Mouse (Mus musculus): ENCODE measurements at regions not wholly inside any gene's neighbourhood (a gene's known extent, or its start where the extent isn't known, plus 50 kb on each side); places are given as distances from the start of the nearest gene placed in this dataset.
A peak's percentile ranks its signal among the peaks of the same experiment; 100 is the strongest.

DNA sequence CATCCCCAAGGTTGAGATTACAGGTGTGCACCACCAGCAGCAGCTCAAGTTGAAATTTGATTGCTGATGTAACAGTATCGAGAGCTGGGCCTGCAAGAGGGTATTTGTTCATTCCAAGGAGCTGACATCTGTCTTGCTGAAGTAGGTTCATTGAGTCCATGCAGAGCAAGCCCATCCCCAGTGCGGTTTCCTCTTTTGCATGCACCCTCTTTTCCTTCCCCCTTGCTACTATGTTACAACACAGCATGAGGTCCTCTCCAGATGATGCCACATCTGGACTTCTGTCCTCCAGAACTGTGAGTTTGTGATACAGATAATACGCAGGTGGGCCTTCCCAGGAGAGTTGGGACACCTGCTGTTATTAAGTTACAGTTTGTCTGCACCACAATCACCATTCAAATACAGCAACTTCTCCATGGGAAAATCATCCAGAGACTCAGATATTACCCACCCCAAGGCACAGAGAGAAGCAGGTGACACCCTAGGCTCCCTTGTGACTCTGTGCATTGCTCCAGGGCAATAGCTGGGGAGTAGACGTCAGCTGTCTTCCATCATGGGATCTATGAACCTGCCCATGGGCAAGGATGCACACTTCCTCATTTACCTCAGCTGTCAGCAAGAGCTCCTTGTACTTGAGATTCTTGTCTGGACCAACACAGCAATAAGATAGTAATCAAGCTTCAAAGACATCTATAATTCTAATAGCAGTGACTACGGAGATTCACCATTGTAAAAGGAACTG is 137.8 kb downstream of the Ets2 start:
- DNase-seq: no peak

DNA sequence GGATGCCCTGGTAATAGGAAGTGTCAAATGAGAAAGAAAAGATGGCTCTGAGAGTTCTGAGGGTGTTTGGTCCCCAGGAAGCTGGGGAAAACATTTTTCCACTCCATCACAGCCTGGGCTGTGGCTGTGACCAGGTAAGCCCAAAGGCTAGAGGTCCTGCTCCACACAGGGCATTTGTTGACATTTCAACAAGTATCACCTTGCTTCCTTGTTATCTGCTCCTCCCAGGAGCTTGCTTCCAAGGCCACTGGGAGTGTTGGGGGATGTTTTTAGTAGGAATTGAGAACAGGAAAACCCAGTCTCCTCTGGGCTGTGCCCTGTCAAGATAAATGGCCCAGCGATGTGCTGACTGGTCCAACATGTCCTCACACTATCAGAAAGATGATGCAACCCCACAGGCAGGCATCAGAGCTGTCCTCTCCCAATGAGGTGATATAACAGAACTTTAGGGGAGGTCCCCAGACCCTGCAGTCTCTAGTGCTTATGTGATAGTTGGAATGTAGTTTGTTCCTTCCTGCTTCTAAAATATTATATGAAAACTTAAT is 137.1 kb downstream of the Ets2 start:
- no peak for DNase-seq

DNA sequence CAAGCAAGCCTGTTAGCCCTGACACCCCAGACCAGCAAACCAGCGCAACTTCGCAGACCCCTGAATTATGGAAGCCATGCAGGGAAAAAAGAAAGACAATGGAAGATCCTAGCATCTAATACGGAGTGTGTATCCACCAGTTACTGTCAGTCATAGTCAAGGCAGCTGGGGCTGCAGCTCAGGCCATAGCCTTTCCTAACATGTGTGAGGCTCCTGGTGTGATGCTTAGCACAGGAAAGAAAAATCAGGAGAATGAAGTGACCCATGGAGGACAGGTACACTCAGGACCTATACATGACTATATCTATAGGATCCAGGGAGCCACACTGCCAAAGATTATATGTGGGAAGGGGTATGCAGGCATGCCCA is 136.6 kb downstream of the Ets2 start:
- DNase-seq: no peak

DNA sequence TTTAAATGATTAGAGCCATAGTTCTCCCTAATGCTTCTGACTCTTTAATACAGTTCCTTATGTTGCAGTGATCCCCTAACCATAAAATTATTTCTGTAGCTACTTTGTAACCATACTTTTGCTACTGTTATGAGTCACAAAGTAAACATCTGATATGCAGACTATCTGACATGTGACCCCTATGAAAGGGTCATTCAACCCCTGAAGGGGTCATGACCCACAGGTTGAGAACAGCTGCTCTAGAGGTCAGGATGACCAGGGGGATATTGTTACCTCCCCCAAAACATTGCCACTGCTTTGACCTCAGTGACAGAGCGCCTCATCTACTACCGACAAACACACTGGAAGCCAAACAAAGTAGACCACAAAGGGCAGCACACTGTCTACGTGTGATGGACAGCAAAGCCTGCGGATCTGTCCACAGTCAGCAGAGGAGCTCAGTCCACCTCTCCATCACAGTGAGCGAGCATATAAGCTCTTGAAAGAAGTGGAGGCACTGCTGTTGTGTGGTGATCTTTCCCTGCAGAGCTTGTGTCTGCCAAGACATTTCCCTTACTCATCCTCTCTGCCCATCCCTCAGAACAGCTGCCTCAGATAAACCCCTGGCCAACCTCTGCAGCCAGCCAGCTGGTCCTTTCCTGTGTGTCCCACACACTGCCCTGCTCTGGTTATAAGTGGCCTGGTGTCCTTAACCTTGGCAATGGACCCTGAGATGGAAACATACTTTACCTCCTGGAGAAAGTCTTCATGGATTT is 136.0 kb downstream of the Ets2 start:
- DNase-seq: no peak

DNA sequence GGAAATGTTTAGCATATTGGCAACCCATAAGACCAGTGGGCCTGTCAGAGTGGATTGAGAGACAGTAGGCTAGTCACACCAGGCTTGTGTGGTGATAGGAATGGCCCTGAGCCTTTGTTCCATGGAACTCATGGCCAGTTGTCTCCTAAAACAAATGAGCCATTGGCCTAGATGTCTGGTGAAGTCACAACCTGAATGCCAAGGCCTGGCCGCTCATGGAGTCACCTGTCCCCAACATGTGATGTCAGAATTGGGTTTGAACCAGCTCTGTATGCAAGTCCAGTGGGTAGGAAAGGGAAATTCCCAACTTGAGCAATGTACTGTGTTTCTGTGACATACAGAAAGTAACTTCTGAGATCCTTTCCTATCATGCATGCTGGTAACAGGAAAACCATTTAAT is 134.1 kb downstream of the Ets2 start:
- no peak for DNase-seq

DNA sequence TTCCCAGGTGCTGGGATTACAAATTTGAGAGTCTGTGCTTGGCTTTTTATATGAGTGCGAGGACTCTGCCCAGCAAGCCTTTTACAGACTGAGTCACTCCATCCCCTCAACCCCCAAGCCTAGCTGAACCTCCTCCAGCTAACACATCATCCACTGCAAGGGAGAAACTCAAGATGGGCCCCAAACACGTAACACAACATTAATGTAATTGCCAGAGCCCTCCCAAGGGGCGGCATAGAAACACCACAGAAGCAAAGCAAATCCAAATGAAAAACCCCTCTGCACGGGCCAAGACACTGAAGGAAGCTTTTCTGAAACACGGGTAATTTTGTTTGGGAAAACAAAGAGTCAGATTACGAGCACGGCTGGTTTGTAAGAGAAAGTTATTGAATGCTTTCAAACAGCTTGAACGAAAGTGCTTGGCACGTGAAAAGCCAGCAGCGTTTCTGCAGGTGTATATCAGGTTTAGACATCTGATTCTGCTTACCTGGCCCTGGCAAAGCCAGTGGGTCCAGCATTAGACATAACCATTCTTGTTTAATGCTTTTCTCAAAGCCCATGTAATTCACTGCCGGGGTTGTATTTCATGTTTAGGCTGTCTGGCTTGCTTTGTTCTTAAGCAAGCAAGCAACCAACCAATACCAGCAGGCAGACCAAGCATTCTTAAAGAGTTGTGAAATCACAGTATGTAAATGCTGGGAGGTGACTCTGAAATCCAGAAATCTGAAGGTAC is 132.8 kb downstream of the Ets2 start:
- DNase-seq: no peak

DNA sequence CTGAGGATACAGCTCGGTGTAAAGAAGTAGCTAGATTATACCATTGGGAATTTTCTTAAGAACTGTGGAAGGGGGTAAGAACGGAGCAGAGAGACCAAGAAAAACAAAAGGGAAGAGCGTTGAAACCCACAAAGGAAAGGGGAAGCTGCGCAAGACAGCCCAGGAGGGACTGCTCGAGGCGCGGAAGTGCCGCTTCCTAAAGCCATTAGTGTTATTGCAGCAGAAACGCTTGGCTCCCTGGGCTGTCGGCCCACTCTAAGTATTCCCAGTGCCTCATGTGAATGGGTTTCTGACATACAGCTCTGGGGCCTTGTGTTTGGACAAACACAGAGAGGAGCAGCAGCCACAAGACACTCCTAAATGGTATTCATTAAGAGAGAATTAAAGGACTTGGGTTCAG is 131.6 kb downstream of the Ets2 start:
- no peak for DNase-seq

DNA sequence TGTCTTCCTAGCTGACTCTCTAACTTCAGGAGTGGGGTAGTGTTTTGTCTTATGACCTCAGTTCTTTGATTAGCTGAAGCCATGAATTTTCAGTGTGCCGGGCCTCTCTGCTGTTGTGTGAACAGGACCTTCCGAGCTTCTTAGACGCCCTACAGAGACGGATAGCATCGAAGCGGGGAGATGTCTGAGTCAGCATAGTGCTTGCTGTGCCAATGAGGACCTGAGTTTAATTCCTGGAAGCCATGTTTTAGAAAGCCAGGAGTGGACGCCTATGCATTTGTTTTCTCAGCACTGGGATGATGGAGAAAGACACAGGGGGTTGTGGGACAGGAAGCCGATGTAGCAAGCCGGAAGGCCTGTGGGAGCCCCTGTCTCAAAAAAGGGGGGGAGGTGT is 130.5 kb downstream of the Ets2 start:
- DNase-seq: no peak

DNA sequence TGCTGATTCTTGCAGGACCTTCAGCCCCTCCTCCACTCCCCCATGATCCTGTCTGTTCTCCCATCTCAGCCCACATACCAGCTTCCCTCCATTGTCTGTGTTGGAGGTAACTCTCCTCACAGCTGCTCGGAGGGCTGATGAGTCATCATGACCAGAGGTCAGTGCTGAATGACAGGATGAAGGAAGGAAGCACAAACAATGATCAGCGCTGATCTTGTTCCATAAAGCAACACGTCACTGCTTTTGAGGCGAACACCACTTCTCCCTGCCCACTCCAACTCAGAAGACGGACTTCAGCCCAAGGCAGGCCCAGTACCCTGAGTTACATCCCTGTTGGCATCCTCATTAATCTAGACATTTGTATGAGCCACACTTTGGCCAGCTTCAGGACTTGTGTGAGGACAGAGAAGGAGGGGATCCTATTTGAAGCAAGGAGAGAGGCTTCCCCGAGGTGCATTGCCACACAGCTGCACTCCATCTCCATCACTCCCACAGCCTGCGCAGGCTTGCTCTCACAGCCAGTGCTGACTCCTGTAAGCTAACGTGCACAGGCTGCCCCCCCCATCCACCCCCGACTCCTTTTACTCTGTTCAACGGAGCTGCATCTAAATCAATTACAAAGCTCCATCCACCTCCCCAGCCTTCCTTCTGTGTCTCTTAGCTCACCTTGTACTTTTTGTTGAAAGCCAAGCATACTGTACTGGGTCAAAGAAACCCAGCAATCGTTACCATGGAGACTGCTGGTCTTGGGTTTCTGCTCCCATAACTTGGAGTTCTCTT is 129.9 kb downstream of the Ets2 start:
- peak; percentile 46 for DNase-seq

DNA sequence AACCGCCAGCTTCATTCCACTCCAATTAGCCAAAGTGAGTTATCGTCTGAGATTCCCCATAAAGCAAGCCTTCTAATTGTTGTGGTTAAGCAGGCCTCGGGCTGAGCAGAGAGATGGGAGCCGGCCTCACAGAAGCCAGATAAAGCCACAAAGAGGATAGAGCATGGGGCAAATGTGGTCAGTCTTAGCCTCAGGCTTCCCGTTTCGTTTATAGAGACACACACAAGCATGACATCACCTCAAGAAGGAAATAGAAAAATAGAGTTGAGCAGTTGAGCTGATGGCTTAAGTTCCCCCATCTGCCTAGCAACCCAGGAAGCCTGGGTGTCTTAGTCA is 125.5 kb downstream of the Ets2 start:
- no peak for DNase-seq

DNA sequence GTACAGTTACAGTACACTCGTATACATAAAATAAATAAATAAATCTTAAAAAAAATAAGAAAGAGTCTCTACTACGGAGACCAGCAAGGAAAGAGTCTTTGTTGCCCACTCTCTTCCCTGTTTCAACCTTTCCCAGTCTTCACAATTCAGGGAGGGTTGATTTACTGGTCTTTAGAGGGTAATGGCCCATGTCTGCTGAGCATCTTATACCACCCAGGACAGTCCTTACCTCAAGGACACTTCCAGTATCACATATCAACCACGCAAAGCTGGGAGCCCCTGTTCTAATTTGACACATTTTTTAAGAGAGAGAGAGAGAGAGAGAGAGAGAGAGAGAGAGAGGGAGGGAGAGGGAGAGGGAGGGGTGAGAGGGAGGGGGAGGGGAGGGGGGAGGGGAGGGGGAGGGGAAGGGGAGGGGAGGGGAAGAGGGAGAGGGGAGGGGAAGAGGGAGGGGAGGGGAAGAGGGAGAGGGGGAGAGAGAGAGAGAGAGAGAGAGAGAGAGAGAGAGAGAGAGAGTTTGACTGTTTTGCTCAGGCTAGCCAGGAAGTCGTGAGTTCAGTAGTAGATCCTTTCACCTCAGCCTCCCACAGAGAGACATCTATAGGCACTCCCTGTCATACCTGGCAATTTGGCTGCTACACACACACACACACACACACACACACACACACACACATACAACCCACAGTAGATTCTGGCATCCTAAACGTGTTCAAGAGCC is 125.0 kb downstream of the Ets2 start:
- no peak for DNase-seq

DNA sequence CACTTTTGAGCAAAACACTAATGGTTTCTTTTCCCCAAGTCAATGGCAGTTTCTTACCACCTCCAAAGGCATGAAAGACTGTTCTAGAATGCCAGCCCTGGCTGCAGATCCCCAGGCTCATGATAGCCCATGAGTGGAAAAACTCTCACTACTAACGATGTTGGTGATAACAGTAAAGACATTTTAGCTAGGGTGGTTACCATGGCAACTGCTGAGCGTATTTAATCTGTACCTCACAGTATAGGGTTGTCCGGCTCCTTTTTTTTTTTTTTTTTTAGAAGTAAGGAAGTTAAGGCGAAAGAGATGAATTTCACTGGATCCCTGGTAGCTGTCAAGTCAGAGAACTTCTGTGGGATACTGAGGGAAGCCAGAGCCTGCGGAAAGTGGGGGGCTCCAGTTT is 123.8 kb downstream of the Ets2 start:
- DNase-seq: no peak

DNA sequence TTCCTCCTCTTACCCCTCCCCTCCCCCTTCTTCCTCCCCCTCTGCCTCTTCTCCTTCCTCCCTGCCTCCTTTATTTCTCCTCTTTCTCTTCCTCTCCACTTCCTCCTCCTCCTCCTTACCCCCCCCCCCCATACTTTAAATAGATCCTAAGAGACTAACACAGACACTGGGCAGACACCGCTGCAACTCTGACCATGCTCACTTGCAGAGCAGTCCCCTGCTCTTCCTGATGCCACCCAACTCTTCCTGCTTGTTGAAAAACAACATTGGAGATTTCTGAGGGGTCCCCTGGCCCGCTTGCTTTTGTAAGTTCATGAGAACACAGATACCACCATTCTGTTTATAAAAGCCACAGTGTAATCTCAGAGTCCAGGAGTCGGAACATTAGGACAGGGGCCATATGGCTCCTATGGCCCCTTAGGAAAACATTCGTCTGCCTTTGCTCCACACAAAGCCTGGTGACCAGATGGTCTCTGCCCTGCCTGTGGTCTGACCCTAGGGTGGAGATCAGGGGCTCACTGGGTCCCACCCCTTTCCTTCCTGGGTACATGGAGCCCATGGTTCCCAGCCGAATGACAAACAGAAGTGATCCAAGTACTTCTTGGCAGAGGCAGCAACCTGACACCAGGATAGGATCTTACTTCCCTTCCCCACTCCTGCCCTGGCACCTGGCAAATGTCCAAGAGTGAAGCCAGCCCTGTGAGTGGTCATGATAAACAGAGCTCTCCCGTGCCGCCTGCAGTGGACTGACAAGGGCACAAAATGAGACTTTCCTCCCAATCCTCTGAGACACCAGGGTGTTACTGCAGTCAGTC is 123.1 kb downstream of the Ets2 start:
- DNase-seq: peak; percentile 51

DNA sequence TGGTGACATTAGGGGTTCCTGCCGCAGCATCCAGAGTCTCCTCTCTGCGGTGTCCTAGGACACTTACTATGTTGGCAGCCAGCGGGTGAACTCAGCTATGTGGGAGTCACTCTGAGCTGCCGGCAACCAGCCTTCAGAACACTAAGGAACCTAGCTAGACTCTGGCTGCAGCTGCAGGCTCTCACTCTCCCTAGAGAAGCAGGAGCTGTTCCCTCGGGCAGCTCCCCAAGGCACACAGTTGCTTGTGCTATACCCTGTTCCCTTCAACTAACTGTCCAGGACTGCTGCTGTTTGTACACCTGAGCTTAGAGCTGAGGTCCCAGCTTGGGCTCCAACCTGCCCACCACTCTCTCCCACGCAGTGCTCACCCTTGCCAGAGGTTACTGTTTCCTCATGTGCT is 121.9 kb downstream of the Ets2 start:
- no peak for DNase-seq

DNA sequence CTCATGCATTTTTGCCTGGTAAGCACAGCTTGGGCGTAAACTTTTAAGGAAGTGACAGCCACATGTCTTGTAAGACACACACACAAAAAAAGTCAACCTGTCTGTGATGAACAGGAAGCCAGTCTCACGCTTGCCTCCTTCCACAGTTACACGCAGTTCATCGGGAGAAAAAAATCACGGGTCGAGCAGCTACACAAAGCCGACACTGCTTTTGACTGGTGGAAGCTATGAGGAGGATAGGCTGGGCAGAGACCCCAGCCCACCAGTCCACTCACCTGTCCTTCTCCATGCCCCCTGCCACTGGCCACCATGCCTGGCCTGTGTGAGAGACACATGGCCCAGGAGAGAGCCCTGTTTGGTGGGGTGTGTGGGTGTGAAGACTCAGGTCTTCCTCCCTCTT is 119.2 kb downstream of the Ets2 start:
- DNase-seq: no peak

DNA sequence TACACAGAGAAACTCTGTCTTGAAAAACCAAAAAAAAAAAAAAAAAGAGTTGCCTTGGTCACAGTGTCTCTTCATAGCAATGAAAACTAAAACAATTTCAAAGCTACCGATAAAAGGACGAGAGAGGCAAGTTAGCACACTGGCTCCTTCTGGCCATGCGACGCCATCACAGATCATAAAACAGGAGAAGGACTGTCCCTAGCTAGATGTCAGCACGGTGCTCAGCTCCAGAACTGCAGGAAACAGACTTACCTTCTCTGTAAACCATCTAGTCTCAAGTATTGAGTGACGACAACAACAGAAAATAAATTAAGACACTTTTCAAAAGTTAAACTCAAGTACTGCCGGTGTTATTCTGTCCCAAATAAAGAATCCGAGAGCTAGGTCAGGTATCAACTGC is 118.7 kb downstream of the Ets2 start:
- no peak for DNase-seq

DNA sequence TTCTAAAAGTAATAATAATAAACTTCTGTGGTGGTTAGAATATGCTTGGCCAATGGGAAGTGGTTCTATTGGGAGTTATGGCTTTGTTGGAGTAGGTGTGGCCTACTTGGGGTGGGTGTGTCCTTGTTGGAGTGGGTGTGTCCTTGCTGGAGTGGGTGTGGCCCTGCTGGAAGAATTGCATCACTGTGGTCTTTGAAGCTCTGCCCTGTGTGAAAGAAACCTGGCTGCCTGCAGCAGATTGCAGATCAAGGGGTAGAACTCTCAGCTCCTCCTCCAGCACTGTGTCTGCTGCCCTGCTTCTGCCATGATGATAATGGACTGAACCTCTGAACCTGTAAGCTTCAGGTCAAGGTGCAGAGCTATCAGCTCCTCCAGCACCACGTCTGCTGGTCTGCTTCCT is 118.1 kb downstream of the Ets2 start:
- DNase-seq: no peak

DNA sequence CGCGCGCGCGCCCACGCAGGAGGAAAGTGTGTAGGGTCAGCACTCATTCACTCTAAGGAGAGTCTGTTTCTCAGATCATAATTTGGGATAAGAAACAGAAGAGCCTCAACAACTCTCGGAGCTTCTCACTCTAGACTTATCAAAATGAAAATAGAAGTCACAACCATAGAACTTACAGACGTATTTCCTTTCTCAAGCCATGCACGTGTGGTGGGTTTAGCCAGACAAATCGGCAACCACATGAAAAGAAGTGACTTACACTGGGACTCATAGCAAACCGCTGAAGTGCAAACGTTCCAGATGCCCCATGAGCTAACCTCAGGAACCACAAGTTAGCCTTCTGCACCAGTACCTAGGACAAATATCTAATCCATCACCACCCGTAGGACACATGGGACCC is 114.1 kb downstream of the Ets2 start:
- DNase-seq: no peak

DNA sequence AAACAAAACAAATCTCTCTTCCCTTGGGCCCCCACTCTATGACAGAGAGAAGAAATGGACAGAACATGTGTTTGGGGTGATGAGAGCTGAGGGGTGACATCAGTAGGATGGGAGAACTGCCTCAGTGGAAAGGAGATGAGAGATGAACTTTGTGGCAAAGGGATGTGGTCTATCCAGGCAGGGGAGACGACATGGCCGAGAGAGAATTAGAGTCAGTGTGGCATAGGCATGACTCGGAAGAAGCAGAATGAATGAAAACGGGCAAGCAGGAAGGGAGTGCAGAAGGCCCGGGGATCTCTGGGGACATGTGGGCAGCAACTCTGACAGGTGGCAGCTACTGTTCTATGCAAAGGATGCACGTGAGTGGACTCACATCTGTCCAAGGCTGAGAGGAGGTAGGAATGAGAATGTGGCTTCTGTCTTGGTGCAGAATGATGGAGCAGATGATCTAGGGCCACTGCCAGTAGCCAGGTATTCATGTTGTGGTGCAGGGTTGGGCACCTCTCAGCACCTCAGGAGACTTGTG is 113.4 kb downstream of the Ets2 start:
- DNase-seq: no peak

DNA sequence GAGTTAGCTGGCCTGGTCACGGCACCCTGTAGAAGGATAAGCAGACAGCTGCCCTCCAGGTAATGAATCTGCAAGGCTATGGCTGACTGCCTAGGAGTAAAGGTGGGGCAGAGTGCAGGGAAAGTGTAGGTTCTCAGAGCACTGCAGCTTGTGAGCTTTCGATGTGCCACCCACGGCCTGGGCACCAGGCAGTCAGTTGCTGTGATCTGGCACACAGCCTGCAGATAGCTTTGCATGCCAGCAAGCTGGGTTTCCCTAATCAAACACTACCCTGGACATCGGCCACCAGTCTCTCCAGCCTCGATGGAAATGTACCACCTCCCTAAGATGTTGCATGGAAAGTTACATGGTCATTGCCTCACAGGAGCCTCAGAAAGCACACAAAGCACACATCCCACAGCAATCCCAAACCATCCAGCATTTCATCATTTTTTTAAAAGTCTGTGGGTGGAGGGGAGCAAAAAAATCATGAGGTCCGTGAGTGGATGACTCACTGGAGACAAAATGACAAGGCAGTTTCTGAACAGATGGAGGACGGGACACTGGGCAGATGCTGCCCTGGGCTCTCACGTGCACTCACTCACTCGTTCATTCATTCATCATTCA is 112.7 kb downstream of the Ets2 start:
- no peak for DNase-seq

DNA sequence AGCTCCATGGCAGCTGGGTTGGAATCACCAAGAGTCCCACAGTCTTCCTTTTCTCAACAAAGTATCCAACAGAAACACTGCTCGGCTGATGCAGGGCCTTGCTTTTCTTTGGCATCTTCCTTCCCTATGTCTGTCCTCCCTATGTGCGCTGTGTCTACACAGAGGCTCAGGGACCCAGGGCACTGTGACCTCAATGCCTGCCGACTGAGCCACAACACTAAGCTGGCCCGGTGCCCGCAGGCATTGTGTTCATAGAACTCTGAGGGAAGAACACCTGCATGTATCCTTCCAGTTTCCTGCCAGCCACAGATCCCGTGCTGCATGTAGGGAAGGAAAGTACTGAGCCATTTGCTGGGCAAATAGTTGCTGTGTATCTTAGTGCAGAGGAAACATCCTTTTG is 109.2 kb downstream of the Ets2 start:
- DNase-seq: peak; percentile 36
